Mouse (Mus musculus) cerebellum, adult 9-10 months (tissue): Measurements from ENCODE around the gene Ccdc12.

ENCODE experiments used
- DNase-seq: peaks from one replicate; pipeline ENCODE4 v3.0.0; 2022

Ccdc12 gene

GRCm38 (mm10) chr9:110656249-110657221 lies at the start of gene Ccdc12:
Ccdc12 (plus strand) TSS chr9:110656503.
- peak; percentile 98 for DNase-seq

- DNase-seq: no peak
These were observed 44.8 kb upstream of the Ccdc12 start for GRCm38 (mm10) chr9:110611471-110611870.

GRCm38 (mm10) chr9:110617081-110617480 lies 39.2 kb upstream of the Ccdc12 start:
- no peak for DNase-seq

- no peak for DNase-seq
These were observed 36.1 kb upstream of the Ccdc12 start for GRCm38 (mm10) chr9:110620180-110620579.

- DNase-seq: no peak
These were observed 35.6 kb upstream of the Ccdc12 start for GRCm38 (mm10) chr9:110620685-110621084.

- DNase-seq: no peak
These were observed 33.6 kb upstream of the Ccdc12 start for GRCm38 (mm10) chr9:110622621-110623219.

- no peak for DNase-seq
These were observed 32.7 kb upstream of the Ccdc12 start for GRCm38 (mm10) chr9:110623416-110624195.

GRCm38 (mm10) chr9:110624361-110625166 lies 31.7 kb upstream of the Ccdc12 start, which contains the start of gene Nradd:
Nradd (minus strand) TSS chr9:110624452.
- peak; percentile 91 for DNase-seq

- no peak for DNase-seq
These were observed 30.9 kb upstream of the Ccdc12 start for GRCm38 (mm10) chr9:110625350-110625908.

GRCm38 (mm10) chr9:110630171-110630570 lies 26.1 kb upstream of the Ccdc12 start:
- DNase-seq: no peak

GRCm38 (mm10) chr9:110631191-110631590 lies 25.1 kb upstream of the Ccdc12 start:
- DNase-seq: no peak

- no peak for DNase-seq
These were observed 24.5 kb upstream of the Ccdc12 start for GRCm38 (mm10) chr9:110631651-110632275.

- no peak for DNase-seq
These were observed 23.6 kb upstream of the Ccdc12 start for GRCm38 (mm10) chr9:110632671-110633070.

- no peak for DNase-seq
These were observed 22.4 kb upstream of the Ccdc12 start for GRCm38 (mm10) chr9:110633882-110634281.

- peak; percentile 87 for DNase-seq
These were observed 21.1 kb upstream of the Ccdc12 start for GRCm38 (mm10) chr9:110635225-110635624.

- DNase-seq: peak; percentile 68
These were observed 17.7 kb upstream of the Ccdc12 start for GRCm38 (mm10) chr9:110638611-110639021.

- no peak for DNase-seq
These were observed 15.3 kb upstream of the Ccdc12 start for GRCm38 (mm10) chr9:110641006-110641405.

- no peak for DNase-seq
These were observed 13.3 kb upstream of the Ccdc12 start for GRCm38 (mm10) chr9:110642812-110643524.

- no peak for DNase-seq
These were observed 12.5 kb upstream of the Ccdc12 start for GRCm38 (mm10) chr9:110643787-110644186.

GRCm38 (mm10) chr9:110644295-110644694 lies 12.0 kb upstream of the Ccdc12 start:
- no peak for DNase-seq

GRCm38 (mm10) chr9:110645219-110645618 lies 11.1 kb upstream of the Ccdc12 start:
- no peak for DNase-seq
